Mouse (Mus musculus) regulatory T cell (primary cell): Measurements from ENCODE around the gene Aspg.

Source experiments
- in situ Hi-C: fragments of 300-600 bp; cut with MboI, MseI; formaldehyde crosslinking; loops from one replicate; pipeline ENCODE4 v1.15.1; 2025; ENCODE audit warnings: high pct_unique_total_duplicates

Aspg gene

GRCm38 (mm10) chr12:112151244-112151979, 44.9 kb downstream of the Aspg start:
- in situ Hi-C loops, result no loop called here

- in situ Hi-C loops, result no loop called here
These were observed 45.5 kb downstream of the Aspg start for GRCm38 (mm10) chr12:112151980-112152362.

- in situ Hi-C loops, result no loop called here
These were observed 47.1 kb downstream of the Aspg start for GRCm38 (mm10) chr12:112153597-112153996.

GRCm38 (mm10) chr12:112154476-112154875, 48.0 kb downstream of the Aspg start:
- in situ Hi-C loops, result no loop called here

- in situ Hi-C loops, result no loop called here
These were observed 49.0 kb downstream of the Aspg start for GRCm38 (mm10) chr12:112155218-112156051.

- in situ Hi-C loops, result no loop called here
These were observed 50.3 kb downstream of the Aspg start for GRCm38 (mm10) chr12:112156804-112157203.

GRCm38 (mm10) chr12:112158246-112158645, 51.8 kb downstream of the Aspg start:
- in situ Hi-C loops, result no loop called here

- in situ Hi-C loops, result no loop called here
These were observed 52.3 kb downstream of the Aspg start for GRCm38 (mm10) chr12:112158784-112159183.

- in situ Hi-C loops, result no loop called here
These were observed 57.7 kb downstream of the Aspg start for GRCm38 (mm10) chr12:112163981-112164839.

GRCm38 (mm10) chr12:112164840-112165219, 58.4 kb downstream of the Aspg start:
- in situ Hi-C loops, result no loop called here

GRCm38 (mm10) chr12:112169240-112169639, 62.8 kb downstream of the Aspg start:
- in situ Hi-C loops, result no loop called here

GRCm38 (mm10) chr12:112170671-112171574, 64.4 kb downstream of the Aspg start:
- in situ Hi-C loops, result no loop called here

GRCm38 (mm10) chr12:112171657-112172056, 65.2 kb downstream of the Aspg start:
- in situ Hi-C loops, result no loop called here

GRCm38 (mm10) chr12:112172214-112172613, 65.7 kb downstream of the Aspg start:
- in situ Hi-C loops, result no loop called here
